Mouse (Mus musculus) embryonic facial prominence, embryonic 11.5 days (tissue): Measurements from ENCODE around the gene Olfr959. TPM values are rescaled to one million over a fixed set of nuclear protein-coding genes. Genes with fewer than 3 reads are reported as not detected.

Experiments used
- ATAC-seq: fragments of 200-750 bp; cut with Nextera tagmentation; replicated peaks from 2 replicates; pipeline ENCODE4 v1.8.0; 2017; ENCODE audit warnings: low read depth; ENCODE audit not compliant: insufficient number of reproducible peaks, low FRiP score, low TSS enrichment
- DNase-seq: peaks from one replicate; pipeline ENCODE4 v3.0.0-alpha.2; 2015; ENCODE audit warnings: low spot score
- H3K27ac ChIP-seq: fragments of 300-500 bp; sonication (generic); replicated peaks from 2 replicates; pipeline ENCODE4 v1.5.1; 2014; ENCODE audit warnings: mild to moderate bottlenecking, low read depth, low read length, control low read depth
- H3K27me3 ChIP-seq: fragments of 300-500 bp; sonication (generic); 2 replicates; pipeline ENCODE4 v1.6.1; 2014; ENCODE audit warnings: mild to moderate bottlenecking, low read length, moderate library complexity, mixed read lengths; ENCODE audit not compliant: control insufficient read depth, insufficient read depth
- H3K36me3 ChIP-seq: fragments of 300-500 bp; sonication (generic); replicated peaks from 2 replicates; pipeline ENCODE4 v1.6.1; 2014; ENCODE audit warnings: low read depth, mild to moderate bottlenecking, low read length, moderate library complexity, mixed read lengths; ENCODE audit not compliant: control insufficient read depth, insufficient read depth
- H3K4me1 ChIP-seq: fragments of 300-500 bp; sonication (generic); 2 replicates; pipeline ENCODE4 v1.6.1; 2014; ENCODE audit warnings: low read length, mixed read lengths; ENCODE audit not compliant: control insufficient read depth, insufficient read depth
- H3K4me2 ChIP-seq: fragments of 300-500 bp; sonication (generic); 2 replicates; pipeline ENCODE4 v1.6.1; 2014; ENCODE audit warnings: low read depth, mild to moderate bottlenecking, control low read depth, low read length, moderate library complexity
- H3K4me3 ChIP-seq: fragments of 300-500 bp; sonication (generic); 2 replicates; pipeline ENCODE4 v1.5.1; 2014; ENCODE audit warnings: low read depth, low read length, control low read depth
- H3K9ac ChIP-seq: fragments of 300-500 bp; sonication (generic); replicated peaks from 2 replicates; pipeline ENCODE4 v1.6.1; 2014; ENCODE audit warnings: mild to moderate bottlenecking, control low read depth, low read length
- H3K9me3 ChIP-seq: fragments of 300-500 bp; sonication (generic); replicated peaks from 2 replicates; pipeline ENCODE4 v1.6.1; 2016; ENCODE audit warnings: mild to moderate bottlenecking, low read length, inconsistent platforms, mixed read lengths; ENCODE audit not compliant: control insufficient read depth
- WGBS: fragments of 180-500 bp; shearing (Covaris S2); extraction: QIAGEN DNeasy Blood & Tissue Kit; methylation state at CpG from one replicate; pipeline ENCODE4 v1.1.7; 2014; 5-methylcytosine and 5-hydroxymethylcytosine counted together
- polyA plus RNA-seq: library from polyadenylated mRNA; unstranded; fragments of >200 nt; fragmentation: Nextera tagmentation; extraction: Ambion mirVana; gene quantifications from 2 replicates; pipeline ENCODE4 v1.2.1, GENCODE M21; 2014

Gene Olfr959
- polyA plus RNA-seq, 1 experiment from 2014 or later: not detected

- H3K4me3 ChIP-seq: peak overlapping the region; percentile 28
- H3K4me2 ChIP-seq: peak overlapping the region; percentile 64
- H3K4me1 ChIP-seq: no peaks in the 10 kb centered on the region
- no peak overlapping the region for H3K27ac ChIP-seq
- ATAC-seq: 0 out of 2 replicates have a peak, but pooled peaks have one; percentile 55
- peak overlapping the region; percentile 22; the same call in 1 of the 2 replicates for H3K9ac ChIP-seq
- peak; percentile 61 for DNase-seq
- H3K9me3 ChIP-seq: no peaks in the 10 kb centered on the region
- no peaks in the 10 kb centered on the region for H3K36me3 ChIP-seq
- H3K27me3 ChIP-seq: no peaks in the 10 kb centered on the region
- 1% methylated on average over 9 of the region's 9 CpGs for WGBS
Observed at GRCm38 (mm10) chr9:39603333-39603845, 28.0 kb upstream of the Olfr959 start.

GRCm38 (mm10) chr9:39602536-39603332, 27.4 kb upstream of the Olfr959 start:
- WGBS: under 1% methylated on average over 19 of the region's 19 CpGs
- Histone ChIP-seq H3K9me3 (no peaks in the 10 kb centered on the region), H3K4me3 (peak overlapping the region; percentile 28), H3K27ac (no peak overlapping the region), H3K4me2 (peak overlapping the region; percentile 64), H3K27me3 (no peaks in the 10 kb centered on the region), H3K4me1 (no peaks in the 10 kb centered on the region), H3K36me3 (no peaks in the 10 kb centered on the region), H3K9ac (peak overlapping the region; percentile 22; the same call in 1 of the 2 replicates)
- DNase-seq: peak; percentile 68
- ATAC-seq: no peak; the same call in 1 of the 2 replicates

GRCm38 (mm10) chr9:39577050-39577449, 1.7 kb upstream of the Olfr959 start:
- ATAC-seq (no peak), DNase-seq (no peak)
- H3K27me3 ChIP-seq: no peaks in the 10 kb centered on the region
- no peaks in the 10 kb centered on the region for H3K4me1 ChIP-seq
- WGBS: 87% methylated on average over 5 of the region's 5 CpGs
- no peak overlapping the region for H3K9ac ChIP-seq
- H3K36me3 ChIP-seq: no peaks in the 10 kb centered on the region
- H3K9me3 ChIP-seq: no peaks in the 10 kb centered on the region
- H3K4me3 ChIP-seq: no peak overlapping the region
- no peak overlapping the region for H3K27ac ChIP-seq
- no peak overlapping the region for H3K4me2 ChIP-seq

GRCm38 (mm10) chr9:39558349-39558647, 17.1 kb downstream of the Olfr959 start:
- ATAC-seq (no peak), DNase-seq (no peak)
- H3K4me1 ChIP-seq: no peaks in the 10 kb centered on the region
- H3K36me3 ChIP-seq: no peaks in the 10 kb centered on the region
- no peaks in the 10 kb centered on the region for H3K27me3 ChIP-seq
- H3K9me3 ChIP-seq: no peaks in the 10 kb centered on the region
- H3K4me3 ChIP-seq: no peak overlapping the region
- no peak overlapping the region for H3K4me2 ChIP-seq
- H3K9ac ChIP-seq: no peak overlapping the region
- H3K27ac ChIP-seq: no peak overlapping the region

- ATAC-seq: no peak
- Histone ChIP-seq H3K36me3 (no peaks in the 10 kb centered on the region), H3K9ac (no peak overlapping the region), H3K9me3 (no peaks in the 10 kb centered on the region), H3K27me3 (no peaks in the 10 kb centered on the region), H3K4me3 (no peak overlapping the region), H3K4me1 (no peaks in the 10 kb centered on the region), H3K27ac (no peak overlapping the region), H3K4me2 (no peak overlapping the region)
- DNase-seq: peak; percentile 43
- WGBS: 58% methylated on average over 3 of the region's 3 CpGs
Observed at GRCm38 (mm10) chr9:39557529-39558348, 17.6 kb downstream of the Olfr959 start.

- no peaks in the 10 kb centered on the region for H3K36me3 ChIP-seq
- H3K4me1 ChIP-seq: no peaks in the 10 kb centered on the region
- no peak within 1 kb of the TSS for H3K27ac ChIP-seq
- H3K9ac ChIP-seq: no peak within 1 kb of the TSS
- H3K4me3 ChIP-seq: no peak within 1 kb of the TSS
- 57% methylated on average over 2 of the region's 2 CpGs for WGBS
- DNase-seq: no peak
- no peak for ATAC-seq
- no peaks in the 10 kb centered on the region for H3K27me3 ChIP-seq
- H3K4me2 ChIP-seq: no peak within 1 kb of the TSS
- no peaks in the 10 kb centered on the region for H3K9me3 ChIP-seq
Observed at GRCm38 (mm10) chr9:39553946-39554345, 21.4 kb downstream of the Olfr959 start, which contains the start of gene Olfr958. Gene Olfr958 (minus strand): TSS chr9:39554054.

GRCm38 (mm10) chr9:39550806-39551205, 24.6 kb downstream of the Olfr959 start:
- H3K27ac ChIP-seq: no peak overlapping the region
- H3K4me2 ChIP-seq: no peak overlapping the region
- H3K4me1 ChIP-seq: no peaks in the 10 kb centered on the region
- no peaks in the 10 kb centered on the region for H3K36me3 ChIP-seq
- 72% methylated on average over 5 of the region's 5 CpGs for WGBS
- no peak overlapping the region for H3K4me3 ChIP-seq
- no peak for ATAC-seq
- no peaks in the 10 kb centered on the region for H3K9me3 ChIP-seq
- DNase-seq: no peak
- no peak overlapping the region for H3K9ac ChIP-seq
- H3K27me3 ChIP-seq: no peaks in the 10 kb centered on the region
